Mouse (Mus musculus): Measurements from ENCODE around the gene Ctsa. TPM values are rescaled to one million over a fixed set of nuclear protein-coding genes. Genes with fewer than 3 reads are reported as not detected.

Ctsa gene
- polyA plus RNA-seq, 1 experiment from 2014 or later: 178 TPM

DNA sequence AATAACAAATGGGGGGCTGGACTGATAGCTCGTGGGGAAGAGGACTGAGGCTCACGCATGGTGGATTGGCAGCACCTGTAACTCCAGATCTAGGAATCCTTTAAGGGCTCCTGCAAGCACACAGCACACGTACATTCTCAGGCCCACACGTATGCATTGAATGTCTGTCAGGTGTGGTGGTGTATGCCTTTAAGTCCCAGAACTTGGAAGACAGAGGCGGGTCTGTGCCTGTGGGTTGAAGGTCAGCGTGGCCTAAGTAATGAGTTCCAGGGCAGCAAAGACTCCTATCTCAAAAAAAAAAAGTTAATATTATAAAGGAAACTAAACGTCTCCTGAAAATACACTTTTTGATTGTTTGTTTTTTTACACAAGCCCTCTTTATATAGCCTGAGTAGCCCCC lies 26.1 kb upstream of the Ctsa start:
- Histone ChIP-seq H3K27ac (replicated peaks in 1 of 2; ENCODE audit: control insufficient read depth in 1 of 2, insufficient read depth in 1 of 2, low read depth in 2 of 2, low read length in 2 of 2) (no peak overlapping the region), H3K4me2 (ENCODE audit: low read length) (no peak overlapping the region), H3K4me3 (ENCODE audit: control insufficient read depth in 1 of 2, insufficient read depth in 1 of 2, low read depth in 1 of 2, low read length in 2 of 2) (no peak overlapping the region), H3K9ac (ENCODE audit: low read length) (no peak overlapping the region), H3K4me1 (ENCODE audit: control insufficient read depth in 2 of 2, insufficient read depth in 2 of 2, low read length in 2 of 2) (peaks cover 4 to 16% of the 10 kb centered on the region in 2 experiments; a peak in 3 of 4 replicates), H3K27me3 (ENCODE audit: control insufficient read depth, insufficient read depth, low read length) (no peaks in the 10 kb centered on the region), H3K9me3 (ENCODE audit: control insufficient read depth, low read length) (no peaks in the 10 kb centered on the region), H3K36me3 (ENCODE audit: control insufficient read depth, insufficient read depth, low read length) (peaks cover 28% of the 10 kb centered on the region)
- 71% methylated on average over 7 of the region's 7 CpGs for WGBS
- ATAC-seq (ENCODE audit: insufficient number of reproducible peaks, insufficient read depth, low FRiP score, low read depth): no peak

- no peak for ATAC-seq (ENCODE audit: insufficient number of reproducible peaks, insufficient read depth, low FRiP score, low read depth)
- H3K4me1 ChIP-seq (ENCODE audit: control insufficient read depth in 2 of 2, insufficient read depth in 2 of 2, low read length in 2 of 2): peaks cover 7 to 14% of the 10 kb centered on the region in 2 experiments
- 74% methylated on average over 2 of the region's 2 CpGs for WGBS
- no peaks in the 10 kb centered on the region for H3K9me3 ChIP-seq (ENCODE audit: control insufficient read depth, low read length)
- H3K27me3 ChIP-seq (ENCODE audit: control insufficient read depth, insufficient read depth, low read length): no peaks in the 10 kb centered on the region
- H3K4me2 ChIP-seq (ENCODE audit: low read length): no peak overlapping the region
- no peak overlapping the region for H3K27ac ChIP-seq (replicated peaks in 1 of 2; ENCODE audit: control insufficient read depth in 1 of 2, insufficient read depth in 1 of 2, low read depth in 2 of 2, low read length in 2 of 2)
- no peak overlapping the region for H3K4me3 ChIP-seq (ENCODE audit: control insufficient read depth in 1 of 2, insufficient read depth in 1 of 2, low read depth in 1 of 2, low read length in 2 of 2)
- H3K36me3 ChIP-seq (ENCODE audit: control insufficient read depth, insufficient read depth, low read length): peaks cover 13% of the 10 kb centered on the region
- H3K9ac ChIP-seq (ENCODE audit: low read length): no peak overlapping the region
Measured at GRCm38 (mm10) chr2:164813557-164813956, 19.1 kb upstream of the Ctsa start.

- Histone ChIP-seq H3K4me3 (ENCODE audit: control insufficient read depth in 1 of 2, insufficient read depth in 1 of 2, low read depth in 1 of 2, low read length in 2 of 2) (no peak overlapping the region), H3K27me3 (ENCODE audit: control insufficient read depth, insufficient read depth, low read length) (no peaks in the 10 kb centered on the region), H3K9me3 (ENCODE audit: control insufficient read depth, low read length) (no peaks in the 10 kb centered on the region), H3K27ac (replicated peaks in 1 of 2; ENCODE audit: control insufficient read depth in 1 of 2, insufficient read depth in 1 of 2, low read depth in 2 of 2, low read length in 2 of 2) (no peak overlapping the region), H3K36me3 (ENCODE audit: control insufficient read depth, insufficient read depth, low read length) (peaks cover 7% of the 10 kb centered on the region; the same call in 1 of the 2 replicates), H3K4me2 (ENCODE audit: low read length) (no peak overlapping the region), H3K4me1 (ENCODE audit: control insufficient read depth in 2 of 2, insufficient read depth in 2 of 2, low read length in 2 of 2) (peaks cover 7 to 14% of the 10 kb centered on the region in 2 experiments), H3K9ac (ENCODE audit: low read length) (no peak overlapping the region; the same call in 1 of the 2 replicates)
- ATAC-seq (ENCODE audit: insufficient number of reproducible peaks, insufficient read depth, low FRiP score, low read depth): no peak
- 66% methylated on average over 5 of the region's 5 CpGs for WGBS
Measured at GRCm38 (mm10) chr2:164815348-164815747, 17.3 kb upstream of the Ctsa start.

DNA sequence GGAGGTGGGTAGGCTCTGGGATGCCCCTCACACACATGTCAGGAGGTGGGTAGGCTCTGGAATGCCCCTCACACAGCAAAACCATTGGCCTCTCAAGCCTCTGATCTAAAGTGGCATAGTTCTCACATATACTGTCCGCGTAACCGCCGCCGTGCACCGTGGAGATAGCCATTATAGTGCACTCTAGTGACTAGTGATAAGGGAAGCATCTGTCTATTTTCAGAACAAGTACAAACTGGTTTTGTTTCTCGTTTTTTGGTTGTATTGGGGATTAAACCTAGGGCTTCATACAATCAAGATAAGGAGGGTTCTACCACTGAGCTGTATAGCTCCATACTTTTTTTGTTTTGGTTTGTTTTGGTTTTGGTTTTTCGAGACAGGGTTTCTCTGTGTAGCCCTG lies 16.9 kb upstream of the Ctsa start:
- peaks cover 7 to 14% of the 10 kb centered on the region in 2 experiments for H3K4me1 ChIP-seq (ENCODE audit: control insufficient read depth in 2 of 2, insufficient read depth in 2 of 2, low read length in 2 of 2)
- H3K4me2 ChIP-seq (ENCODE audit: low read length): no peak overlapping the region
- ATAC-seq (ENCODE audit: insufficient number of reproducible peaks, insufficient read depth, low FRiP score, low read depth): no peak
- WGBS: 43% methylated on average over 8 of the region's 8 CpGs
- H3K27me3 ChIP-seq (ENCODE audit: control insufficient read depth, insufficient read depth, low read length): no peaks in the 10 kb centered on the region
- H3K9me3 ChIP-seq (ENCODE audit: control insufficient read depth, low read length): no peaks in the 10 kb centered on the region
- H3K27ac ChIP-seq (replicated peaks in 1 of 2; ENCODE audit: control insufficient read depth in 1 of 2, insufficient read depth in 1 of 2, low read depth in 2 of 2, low read length in 2 of 2): no peak overlapping the region
- H3K4me3 ChIP-seq (ENCODE audit: control insufficient read depth in 1 of 2, insufficient read depth in 1 of 2, low read depth in 1 of 2, low read length in 2 of 2): no peak overlapping the region
- peaks cover 11% of the 10 kb centered on the region; the same call in 1 of the 2 replicates for H3K36me3 ChIP-seq (ENCODE audit: control insufficient read depth, insufficient read depth, low read length)
- no peak overlapping the region; the same call in 1 of the 2 replicates for H3K9ac ChIP-seq (ENCODE audit: low read length)

DNA sequence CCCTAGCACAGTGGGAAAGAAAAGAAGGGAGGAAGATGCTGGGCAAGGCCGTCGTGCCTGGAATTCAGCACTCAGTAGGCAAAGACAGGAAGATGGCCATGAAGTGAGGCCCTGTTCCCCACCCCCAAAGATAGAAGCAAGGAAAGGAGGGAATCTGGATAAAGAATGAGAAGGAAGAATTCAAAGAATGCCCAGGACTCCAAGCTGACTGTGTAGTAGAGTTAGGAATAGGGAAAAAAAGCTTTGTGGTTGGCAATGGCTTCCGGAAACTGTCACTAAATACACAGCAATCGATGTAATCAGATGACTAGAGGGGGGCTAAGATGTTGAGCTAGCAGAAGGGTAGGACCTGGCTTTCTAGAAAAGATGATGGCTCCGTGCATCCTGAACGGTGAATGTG lies 15.5 kb upstream of the Ctsa start:
- Histone ChIP-seq H3K4me1 (ENCODE audit: control insufficient read depth in 2 of 2, insufficient read depth in 2 of 2, low read length in 2 of 2) (peaks cover 7 to 14% of the 10 kb centered on the region in 2 experiments), H3K4me3 (ENCODE audit: control insufficient read depth in 1 of 2, insufficient read depth in 1 of 2, low read depth in 1 of 2, low read length in 2 of 2) (no peak overlapping the region), H3K27me3 (ENCODE audit: control insufficient read depth, insufficient read depth, low read length) (no peaks in the 10 kb centered on the region), H3K9ac (ENCODE audit: low read length) (no peak overlapping the region), H3K36me3 (ENCODE audit: control insufficient read depth, insufficient read depth, low read length) (peaks cover 17% of the 10 kb centered on the region; the same call in 1 of the 2 replicates), H3K27ac (replicated peaks in 1 of 2; ENCODE audit: control insufficient read depth in 1 of 2, insufficient read depth in 1 of 2, low read depth in 2 of 2, low read length in 2 of 2) (0 out of 4 replicates have a peak overlapping the region, but pooled peaks of 1 of the 2 experiments have one; percentile 21), H3K9me3 (ENCODE audit: control insufficient read depth, low read length) (no peaks in the 10 kb centered on the region), H3K4me2 (ENCODE audit: low read length) (no peak overlapping the region)
- WGBS: 53% methylated on average over 6 of the region's 6 CpGs
- ATAC-seq (ENCODE audit: insufficient number of reproducible peaks, insufficient read depth, low FRiP score, low read depth): no peak

DNA sequence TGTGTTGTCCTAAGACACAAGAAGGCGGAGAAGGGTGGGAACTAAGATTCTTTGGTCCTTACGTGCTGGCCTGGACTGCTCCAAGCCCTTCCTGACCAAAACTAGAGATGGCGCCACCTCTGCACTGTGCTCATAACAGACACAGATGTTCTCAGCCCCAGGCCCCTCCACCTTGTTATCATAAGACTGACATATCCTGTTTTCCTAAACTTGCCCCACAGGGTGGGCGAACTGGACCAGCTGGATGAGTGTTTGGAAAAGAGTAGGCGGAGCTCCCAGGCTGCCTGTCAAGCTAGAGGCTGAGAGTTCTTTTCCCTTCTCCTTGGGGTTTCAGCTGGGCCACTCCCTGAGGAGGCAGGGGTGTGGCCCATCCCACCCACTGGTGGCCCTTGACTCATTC lies 15.0 kb upstream of the Ctsa start:
- Histone ChIP-seq H3K9ac (ENCODE audit: low read length) (no peak overlapping the region), H3K9me3 (ENCODE audit: control insufficient read depth, low read length) (no peaks in the 10 kb centered on the region), H3K4me2 (ENCODE audit: low read length) (no peak overlapping the region), H3K4me1 (ENCODE audit: control insufficient read depth in 2 of 2, insufficient read depth in 2 of 2, low read length in 2 of 2) (peaks cover 7 to 14% of the 10 kb centered on the region in 2 experiments), H3K27ac (replicated peaks in 1 of 2; ENCODE audit: control insufficient read depth in 1 of 2, insufficient read depth in 1 of 2, low read depth in 2 of 2, low read length in 2 of 2) (0 out of 4 replicates have a peak overlapping the region, but pooled peaks of 1 of the 2 experiments have one; percentile 21), H3K27me3 (ENCODE audit: control insufficient read depth, insufficient read depth, low read length) (no peaks in the 10 kb centered on the region), H3K4me3 (ENCODE audit: control insufficient read depth in 1 of 2, insufficient read depth in 1 of 2, low read depth in 1 of 2, low read length in 2 of 2) (no peak overlapping the region), H3K36me3 (ENCODE audit: control insufficient read depth, insufficient read depth, low read length) (peaks cover 17% of the 10 kb centered on the region; the same call in 1 of the 2 replicates)
- no peak for ATAC-seq (ENCODE audit: insufficient number of reproducible peaks, insufficient read depth, low FRiP score, low read depth)
- WGBS: 60% methylated on average over 5 of the region's 5 CpGs

DNA sequence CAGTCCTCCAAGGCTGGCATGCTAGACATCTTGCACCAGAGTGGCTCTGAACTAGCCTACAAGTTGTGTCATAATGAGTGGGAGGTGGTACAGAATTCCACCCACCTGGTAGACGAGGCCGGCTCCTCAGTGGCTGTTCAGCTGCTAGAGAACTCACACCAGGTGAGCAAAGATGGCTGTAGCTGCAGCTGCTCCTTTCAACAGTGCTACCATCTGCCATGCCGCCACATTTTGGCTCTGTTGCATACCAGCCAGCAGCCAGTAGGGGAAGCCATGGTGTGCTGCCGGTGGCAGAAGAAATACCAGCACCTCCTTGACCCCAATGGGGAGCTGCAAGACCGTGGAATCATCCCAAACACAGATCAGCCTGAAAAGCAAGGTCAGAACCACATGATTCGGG lies 11.6 kb upstream of the Ctsa start:
- ATAC-seq (ENCODE audit: insufficient number of reproducible peaks, insufficient read depth, low FRiP score, low read depth): no peak
- H3K27me3 ChIP-seq (ENCODE audit: control insufficient read depth, insufficient read depth, low read length): no peaks in the 10 kb centered on the region
- H3K4me1 ChIP-seq (ENCODE audit: control insufficient read depth in 2 of 2, insufficient read depth in 2 of 2, low read length in 2 of 2): peaks cover 5 to 12% of the 10 kb centered on the region in 2 experiments; a peak in 3 of 4 replicates
- 80% methylated on average over 6 of the region's 6 CpGs for WGBS
- no peaks in the 10 kb centered on the region for H3K9me3 ChIP-seq (ENCODE audit: control insufficient read depth, low read length)
- H3K36me3 ChIP-seq (ENCODE audit: control insufficient read depth, insufficient read depth, low read length): peaks cover 32% of the 10 kb centered on the region
- H3K4me3 ChIP-seq (ENCODE audit: control insufficient read depth in 1 of 2, insufficient read depth in 1 of 2, low read depth in 1 of 2, low read length in 2 of 2): no peak overlapping the region
- no peak overlapping the region for H3K9ac ChIP-seq (ENCODE audit: low read length)
- H3K27ac ChIP-seq (replicated peaks in 1 of 2; ENCODE audit: control insufficient read depth in 1 of 2, insufficient read depth in 1 of 2, low read depth in 2 of 2, low read length in 2 of 2): no peak overlapping the region
- no peak overlapping the region for H3K4me2 ChIP-seq (ENCODE audit: low read length)

DNA sequence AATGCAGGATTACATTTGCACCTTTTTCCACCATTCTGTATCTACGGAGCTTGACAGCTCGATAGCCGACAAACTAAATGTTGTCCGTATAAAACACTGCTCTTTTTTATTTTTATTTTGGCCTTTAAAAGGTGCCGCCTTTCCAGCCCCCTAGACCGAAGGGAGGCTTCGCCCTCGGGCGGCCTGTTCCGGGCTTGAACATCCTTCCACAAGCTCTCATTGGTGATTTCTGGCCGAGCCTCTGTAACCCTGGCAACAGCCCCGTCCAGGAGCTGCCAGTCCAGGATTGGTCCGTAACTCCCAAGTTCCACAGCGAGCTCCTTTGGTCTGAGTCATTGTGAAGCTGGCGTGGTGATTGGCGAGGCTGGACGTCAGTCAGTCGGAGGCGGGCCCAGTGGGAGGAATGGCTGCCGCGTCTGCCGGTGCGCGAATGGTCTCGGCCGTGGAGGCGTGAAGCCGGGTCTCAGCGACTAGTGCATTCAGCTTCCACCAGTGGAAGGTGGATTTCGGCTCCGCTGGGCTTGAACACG lies 10.0 kb upstream of the Ctsa start, which contains the start of gene Zswim1:
Gene Zswim1, plus strand, starts transcription at position 51 of the 530 bp plus-strand sequence.
- H3K27ac ChIP-seq (replicated peaks in 1 of 2; ENCODE audit: control insufficient read depth in 1 of 2, insufficient read depth in 1 of 2, low read depth in 2 of 2, low read length in 2 of 2): peak within 1 kb of the TSS; percentile 71 to 75
- no peaks in the 10 kb centered on the region for H3K27me3 ChIP-seq (ENCODE audit: control insufficient read depth, insufficient read depth, low read length)
- H3K36me3 ChIP-seq (ENCODE audit: control insufficient read depth, insufficient read depth, low read length): peaks cover 48% of the 10 kb centered on the region
- ATAC-seq (ENCODE audit: insufficient number of reproducible peaks, insufficient read depth, low FRiP score, low read depth): peak; percentile 97
- H3K4me3 ChIP-seq (ENCODE audit: control insufficient read depth in 1 of 2, insufficient read depth in 1 of 2, low read depth in 1 of 2, low read length in 2 of 2): peak within 1 kb of the TSS; percentile 63 to 65
- peak within 1 kb of the TSS; percentile 67 for H3K4me2 ChIP-seq (ENCODE audit: low read length)
- peaks cover under 1 to 4% of the 10 kb centered on the region in 2 experiments; a peak in 1 of 4 replicates for H3K4me1 ChIP-seq (ENCODE audit: control insufficient read depth in 2 of 2, insufficient read depth in 2 of 2, low read length in 2 of 2)
- no peaks in the 10 kb centered on the region for H3K9me3 ChIP-seq (ENCODE audit: control insufficient read depth, low read length)
- peak within 1 kb of the TSS; percentile 79 for H3K9ac ChIP-seq (ENCODE audit: low read length)
- WGBS: under 1% methylated on average over 32 of the region's 32 CpGs
